Mouse (Mus musculus) layer of hippocampus, postnatal 10 days (tissue): ENCODE data around the gene Cdk18. TPM values are rescaled to one million over a fixed set of nuclear protein-coding genes. Genes with fewer than 3 reads are reported as not detected.

Experiments used
- DNase-seq, 2 experiments: peaks; one replicate each; pipeline ENCODE4 v3.0.0; 2021; ENCODE audit warnings: low spot score in 2 of 2
- total RNA-seq, 2 experiments: library from RNA; stranded (reverse); gene quantifications; 2 replicates each; pipeline ENCODE4 v1.2.3; 2021

Gene Cdk18
- total RNA-seq, 2 experiments from 2014 or later: 19.3 to 23.4 TPM

DNA sequence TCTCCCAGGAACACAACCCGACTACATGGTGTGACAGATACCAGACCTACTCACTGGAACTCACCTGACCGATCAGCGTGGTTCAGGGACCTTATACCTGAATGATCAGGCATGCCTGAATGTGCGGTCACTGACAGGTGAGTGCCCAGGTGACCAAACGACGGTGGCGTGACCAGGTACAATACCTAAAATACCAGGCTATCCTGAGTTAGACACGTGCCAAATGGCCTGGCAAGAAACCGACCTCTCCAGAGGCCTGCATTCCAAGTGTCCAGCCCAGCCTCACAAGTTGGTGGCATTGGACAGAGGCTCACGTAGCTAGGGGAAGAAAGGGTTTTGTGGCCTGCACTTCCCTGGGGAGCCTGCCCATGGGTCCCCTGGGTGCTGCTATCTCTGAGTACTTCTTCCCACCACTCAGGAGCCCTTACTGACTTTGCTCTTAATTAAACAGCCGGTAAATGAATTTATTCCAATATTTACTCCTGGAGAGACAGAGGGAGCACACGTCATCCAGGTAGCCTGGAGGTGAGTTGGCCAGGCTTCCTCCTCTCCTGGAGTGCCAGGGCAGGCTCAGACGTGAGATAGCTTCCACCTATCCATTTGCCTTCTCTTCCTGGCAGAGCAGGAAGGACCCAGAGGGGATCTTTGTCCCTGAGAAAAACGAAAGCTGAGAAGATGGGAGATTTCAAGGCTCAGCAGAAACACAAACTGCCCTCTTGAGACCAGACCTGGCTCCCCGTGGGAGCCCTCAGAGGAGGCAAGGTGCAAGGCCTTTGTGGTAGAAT, 11.5 kb upstream of the Cdk18 start:
- no peak for DNase-seq

DNA sequence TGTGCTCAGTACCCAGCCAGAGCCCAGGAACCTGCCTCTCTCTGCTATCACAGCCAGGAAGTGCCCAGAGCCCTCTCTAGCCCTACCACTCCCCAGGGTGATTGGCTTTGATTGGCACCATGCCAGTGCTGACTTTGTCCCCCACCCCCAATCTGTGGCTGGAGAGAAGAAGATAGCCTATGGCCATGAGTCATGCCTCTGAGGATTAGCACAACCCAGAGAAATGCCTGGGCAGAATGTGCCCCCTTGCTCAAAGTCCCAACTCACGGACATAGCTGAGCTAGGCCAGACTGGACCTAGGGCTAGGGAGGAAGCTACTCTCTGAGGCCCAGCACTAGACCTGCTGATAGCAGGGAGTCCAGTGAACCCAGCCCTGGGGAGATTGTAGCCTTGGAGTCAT, 10.7 kb upstream of the Cdk18 start:
- DNase-seq: no peak

DNA sequence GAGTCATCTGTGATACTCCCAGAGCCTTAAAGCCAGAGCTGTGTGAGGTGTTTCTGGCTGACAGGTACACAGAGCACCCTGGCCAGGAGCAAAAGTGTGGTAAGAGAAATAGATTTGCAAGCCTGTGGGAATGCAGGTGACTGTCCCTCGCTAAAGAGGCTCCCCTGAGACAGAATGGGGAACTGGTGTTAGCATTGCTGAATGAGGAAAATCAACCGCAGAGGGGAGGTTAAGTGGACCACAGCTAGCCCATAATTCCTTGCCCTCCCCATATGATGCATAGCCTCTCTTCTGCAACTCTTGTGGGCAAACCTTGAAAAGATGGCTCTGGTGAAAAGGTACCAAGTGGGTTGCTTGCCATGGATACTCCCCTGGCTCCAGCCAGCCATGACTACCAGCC, 9.9 kb upstream of the Cdk18 start:
- DNase-seq: no peak

DNA sequence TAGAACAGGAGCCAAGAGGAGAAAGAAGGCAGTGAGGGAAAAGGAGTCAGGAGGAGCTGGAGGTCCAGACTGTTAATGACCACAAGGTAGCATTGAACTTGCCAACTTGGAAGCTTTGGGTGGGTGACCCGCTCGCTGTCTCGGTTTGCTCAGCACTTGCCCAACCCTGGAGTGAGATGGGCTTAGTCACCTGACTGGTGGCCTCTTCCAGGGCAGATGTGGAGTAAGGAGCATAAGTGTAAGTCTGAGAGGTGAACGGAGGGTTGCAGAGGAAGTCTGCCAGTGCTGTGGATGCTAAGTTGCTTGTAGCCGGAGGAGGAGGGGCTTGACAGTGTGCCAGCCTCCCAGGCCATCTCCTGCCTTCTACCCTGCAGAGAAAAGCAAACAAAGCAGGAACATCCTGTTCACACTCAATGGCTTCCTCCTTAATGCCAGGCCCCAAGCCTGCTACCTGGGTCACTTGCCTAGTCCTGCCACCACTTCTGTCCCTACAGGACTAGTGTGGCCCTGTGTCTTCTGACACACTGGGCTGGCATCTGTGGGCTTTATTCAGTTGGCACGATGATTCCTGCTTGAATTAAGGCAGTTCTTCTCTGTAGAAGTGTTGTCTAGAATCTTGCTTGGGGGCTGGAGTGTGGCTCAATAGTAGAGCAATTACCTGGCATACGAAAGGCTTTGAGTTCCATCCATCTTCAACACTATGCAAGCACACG, 6.6 kb upstream of the Cdk18 start:
- DNase-seq: no peak

DNA sequence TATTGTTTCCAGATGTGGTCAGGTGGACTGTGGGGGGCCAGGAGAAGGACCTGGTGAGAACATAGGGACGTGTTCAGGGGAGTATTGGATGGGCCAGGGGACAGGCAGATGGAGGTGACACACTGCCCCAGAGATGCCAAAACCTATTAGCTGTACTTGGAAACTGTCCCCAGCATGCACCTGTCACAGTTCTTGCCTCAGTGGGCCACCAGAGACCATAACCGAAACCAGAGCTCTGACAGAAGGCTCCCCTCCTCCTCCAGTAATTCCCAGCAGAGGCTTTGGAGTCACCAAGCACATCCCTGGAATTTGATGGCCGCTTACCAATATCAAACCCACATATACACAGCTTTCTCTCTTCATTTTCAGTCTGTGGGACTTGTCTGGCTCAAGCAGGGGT, 5.4 kb upstream of the Cdk18 start:
- DNase-seq: no peak

DNA sequence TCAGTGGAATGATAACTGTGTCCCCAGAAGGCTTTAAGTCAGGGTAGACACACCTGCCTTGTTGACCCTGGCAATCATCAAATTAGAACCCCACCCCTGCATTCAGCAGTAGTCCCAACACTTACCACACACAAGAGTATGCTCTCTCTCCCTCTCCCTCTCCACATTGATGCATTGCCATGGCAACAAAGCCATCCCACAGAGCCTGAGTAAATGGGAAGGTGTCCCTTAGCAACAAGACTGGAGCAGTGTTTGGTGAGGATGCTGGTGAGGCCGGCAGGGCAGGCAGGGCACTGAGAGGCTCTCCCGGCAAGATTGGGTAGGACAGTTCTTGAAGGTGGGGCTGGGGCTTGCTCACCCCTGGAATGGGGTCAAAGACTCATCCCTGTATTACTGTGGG, 4.7 kb upstream of the Cdk18 start:
- peak in 1 of 2 experiments; percentile 57 for DNase-seq

DNA sequence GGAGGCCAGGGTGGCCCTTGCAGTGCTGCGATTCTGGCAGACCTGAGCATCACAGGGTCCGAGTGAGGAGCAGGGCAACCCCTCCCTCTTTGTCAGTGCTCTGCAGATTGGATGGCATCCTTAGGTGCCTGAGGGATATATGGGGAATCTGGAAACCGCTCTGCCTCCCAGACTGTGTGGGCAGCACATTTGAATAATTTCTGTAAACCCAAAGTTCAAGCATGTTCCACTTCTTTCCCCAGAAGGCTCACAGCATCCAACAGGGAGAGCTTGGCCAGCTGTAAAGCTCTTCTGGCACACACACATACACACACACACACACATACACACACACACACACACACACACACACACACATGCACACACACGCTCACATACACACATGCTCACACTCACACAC, 4.2 kb upstream of the Cdk18 start:
- DNase-seq: no peak

DNA sequence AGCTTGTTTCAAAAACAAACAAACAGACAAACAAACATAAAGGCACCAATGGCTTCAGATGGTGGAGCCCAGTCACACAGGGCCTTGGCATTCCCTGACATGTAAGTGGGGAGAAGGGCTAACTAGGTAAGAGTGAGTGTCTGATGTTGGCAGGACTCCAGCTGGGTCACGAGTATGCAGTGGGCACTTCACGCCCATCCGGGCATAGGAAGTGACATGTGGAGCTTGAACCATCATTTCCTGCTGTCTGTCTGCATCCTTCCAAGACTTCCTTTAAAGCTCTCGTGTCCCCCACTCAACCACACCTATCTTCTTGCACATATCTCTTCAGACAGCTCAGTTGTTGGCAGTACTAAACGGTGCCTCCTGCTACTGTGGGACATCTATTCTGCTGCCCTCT, 3.6 kb upstream of the Cdk18 start:
- DNase-seq: no peak

DNA sequence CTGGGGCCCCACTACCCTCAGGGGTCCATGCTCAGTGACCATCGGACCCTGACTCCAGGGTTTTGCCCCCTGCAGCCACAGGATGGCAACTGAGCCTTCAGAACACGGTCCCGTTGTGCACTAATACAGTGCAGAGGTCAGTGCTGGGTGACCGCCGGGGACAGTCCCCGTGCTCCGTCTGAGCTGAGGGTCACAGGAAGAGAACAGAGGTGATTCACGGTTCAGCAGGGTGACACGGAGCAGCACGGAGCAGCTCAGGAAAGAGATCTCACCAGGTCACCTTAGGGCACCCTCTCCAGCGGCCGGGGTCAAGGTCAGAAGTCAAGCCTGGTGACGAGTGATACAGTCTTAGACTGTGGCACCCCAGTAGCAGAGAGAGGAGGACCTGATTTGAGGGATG, 2.3 kb upstream of the Cdk18 start:
- no peak for DNase-seq

DNA sequence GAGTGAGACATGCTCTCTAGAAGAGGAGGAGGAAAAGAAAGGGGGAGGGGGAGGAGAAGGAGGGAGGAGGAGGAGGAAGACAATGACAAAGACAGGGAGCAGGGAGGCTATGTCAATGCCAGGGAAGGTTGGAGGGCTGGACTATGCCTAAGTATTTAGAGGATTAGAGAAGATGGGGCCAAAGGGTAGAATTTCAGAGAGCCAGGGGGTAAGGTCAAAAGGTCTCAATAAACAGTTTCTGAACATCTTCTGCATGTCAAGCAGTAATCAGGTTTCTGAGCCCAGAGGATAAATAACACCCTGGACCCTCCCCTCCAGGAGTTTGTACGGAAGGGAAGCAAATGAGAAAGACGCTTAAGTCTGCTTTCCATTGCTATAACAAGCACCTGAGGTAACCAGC, 1.7 kb upstream of the Cdk18 start:
- DNase-seq: no peak

DNA sequence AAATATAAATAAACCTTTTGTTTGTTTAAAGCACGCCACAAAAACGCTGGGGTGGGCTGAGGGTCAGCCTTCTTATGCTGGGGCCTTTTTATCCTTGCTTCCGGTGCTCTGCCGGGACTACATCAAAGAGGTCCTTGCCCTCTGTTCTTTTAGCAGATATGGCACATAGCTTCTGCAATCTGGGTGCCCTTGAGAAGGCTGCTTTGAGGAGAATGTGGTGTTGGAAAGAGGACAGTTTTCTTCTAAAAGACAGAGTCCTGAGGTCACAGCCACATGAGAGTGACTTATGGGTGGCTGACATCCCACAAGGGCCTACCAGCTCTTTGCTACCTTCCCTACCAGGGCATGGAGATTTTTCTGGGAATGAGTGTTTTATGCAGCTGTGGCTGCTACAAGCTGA, 1.1 kb upstream of the Cdk18 start:
- DNase-seq: no peak

DNA sequence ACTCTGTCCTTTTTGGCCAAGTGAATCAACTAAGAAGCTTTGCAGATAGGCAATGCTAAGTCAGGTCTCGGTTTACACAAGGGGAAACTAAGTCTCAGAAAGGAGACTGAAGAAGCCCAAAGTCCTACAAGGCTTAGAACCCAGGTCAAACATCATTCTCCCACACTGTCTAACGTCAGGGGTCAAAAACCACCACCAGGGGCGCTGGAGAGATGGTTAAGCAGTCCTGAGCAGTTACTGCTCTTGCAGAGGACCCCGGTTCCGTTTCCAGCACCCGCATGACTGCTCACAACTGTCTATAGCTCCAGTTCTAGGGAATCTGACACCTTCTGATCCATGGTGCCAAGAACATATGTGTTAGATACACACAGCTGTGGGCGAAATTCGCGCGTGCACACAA, 687 bp upstream of the Cdk18 start:
- DNase-seq: peak in 1 of 2 experiments; percentile 52

DNA sequence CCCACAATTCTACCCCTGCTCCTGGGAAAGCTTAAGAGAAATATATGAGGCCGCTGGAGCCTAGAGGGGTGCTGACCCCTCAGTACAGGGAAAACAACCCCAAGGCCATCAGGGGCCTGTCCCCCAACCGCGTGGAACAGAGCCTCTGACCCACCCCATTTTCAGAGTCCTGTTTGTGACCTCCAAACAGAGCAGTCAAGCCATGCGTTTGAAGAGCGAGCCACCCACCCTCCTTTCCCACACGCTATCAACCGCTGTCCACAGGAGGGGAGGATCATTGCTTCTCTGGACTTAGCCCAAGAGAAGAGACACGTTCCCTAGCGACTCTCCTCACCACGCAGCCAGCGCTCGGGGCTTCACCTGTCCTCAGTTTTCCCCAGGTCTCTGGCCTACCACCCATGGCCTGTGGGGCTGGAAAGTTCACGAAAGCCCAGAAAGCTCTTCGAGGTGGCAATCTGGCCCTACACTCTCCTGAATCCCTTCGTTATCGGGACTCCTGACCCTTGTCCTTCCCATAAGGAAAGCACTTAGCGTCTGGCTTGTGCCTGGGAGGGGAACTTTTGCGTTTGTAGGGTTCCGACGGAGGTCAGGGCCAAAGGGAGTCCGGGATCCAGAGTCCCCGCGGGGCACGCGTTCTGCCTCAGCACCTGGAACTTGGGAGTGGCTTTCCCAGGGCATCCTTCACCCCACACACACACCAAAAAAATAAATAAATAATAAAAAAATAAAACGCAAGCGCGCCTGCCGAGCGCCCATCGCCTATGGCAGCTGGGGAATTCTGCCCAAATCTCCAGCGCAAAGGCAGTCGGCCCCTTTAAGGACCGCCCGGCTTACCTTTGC, 688 bp downstream of the Cdk18 start:
- no peak for DNase-seq

DNA sequence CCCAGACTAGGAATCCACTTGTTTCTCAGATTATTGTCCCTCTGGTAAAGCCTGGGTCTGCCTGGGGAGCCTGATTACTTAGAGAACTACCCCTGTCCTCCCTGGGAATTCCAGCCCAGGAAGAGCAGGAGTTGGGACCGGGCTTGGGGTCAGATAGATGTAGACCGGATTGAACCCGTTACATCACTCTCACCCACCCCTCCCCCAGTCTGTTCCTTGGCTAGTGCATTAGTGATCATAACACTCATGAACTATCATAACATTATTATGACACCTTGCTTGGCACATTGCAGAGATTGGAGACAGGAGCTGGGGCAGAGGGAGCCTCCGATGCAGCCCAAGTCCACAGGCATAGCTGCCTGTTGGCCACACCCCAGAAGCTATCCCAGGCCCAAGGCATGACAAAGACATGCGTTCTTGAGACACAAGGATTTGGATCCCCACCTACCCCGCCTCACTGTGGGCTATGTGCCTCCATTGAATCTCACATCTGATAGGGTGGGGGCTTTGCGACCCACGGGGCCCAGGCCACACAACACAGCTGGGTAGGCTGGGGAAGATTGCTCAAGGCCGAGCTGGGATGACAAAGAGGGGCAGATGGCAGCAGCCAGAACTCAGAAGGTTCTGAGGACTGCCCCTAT, 1.4 kb downstream of the Cdk18 start:
- DNase-seq: no peak

DNA sequence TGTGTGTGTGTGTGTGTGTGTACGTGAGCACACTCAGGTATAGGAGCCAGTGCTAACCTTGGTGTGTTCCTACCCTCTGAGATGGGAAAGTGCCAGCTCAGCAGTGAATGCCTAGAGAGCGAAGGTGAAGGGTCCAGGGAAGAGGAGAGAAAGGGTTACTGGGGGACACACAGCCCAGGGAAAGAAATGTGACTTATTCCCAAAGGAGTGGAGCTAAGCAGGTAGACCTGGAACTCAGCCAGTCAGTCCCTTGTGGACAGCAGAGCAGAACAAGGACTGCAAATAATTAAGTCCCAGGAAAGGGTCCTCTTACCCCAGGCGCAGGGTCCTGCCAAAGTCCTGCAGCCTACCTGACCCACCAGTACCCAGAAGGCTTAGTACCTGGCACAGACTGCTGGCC, 2.6 kb downstream of the Cdk18 start:
- no peak for DNase-seq

DNA sequence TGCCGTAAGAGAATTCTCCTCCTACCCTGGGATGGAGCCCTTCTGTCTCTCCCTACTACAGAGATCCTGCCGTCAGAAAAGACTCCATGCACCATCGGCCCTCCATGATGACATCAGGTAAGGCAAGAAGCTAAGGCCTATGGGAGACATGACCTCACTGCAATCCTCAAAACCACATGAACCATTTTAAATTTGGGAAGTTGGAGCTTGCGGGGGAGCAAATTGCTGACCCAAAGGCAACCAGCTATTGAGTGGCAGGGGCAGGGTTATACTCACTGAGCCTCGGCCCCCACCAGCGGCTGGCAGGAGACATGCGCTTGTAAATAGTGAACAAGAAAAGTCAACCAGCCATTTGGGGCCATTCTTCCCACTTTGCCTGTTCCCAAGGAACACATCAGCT, 3.9 kb downstream of the Cdk18 start:
- no peak for DNase-seq

DNA sequence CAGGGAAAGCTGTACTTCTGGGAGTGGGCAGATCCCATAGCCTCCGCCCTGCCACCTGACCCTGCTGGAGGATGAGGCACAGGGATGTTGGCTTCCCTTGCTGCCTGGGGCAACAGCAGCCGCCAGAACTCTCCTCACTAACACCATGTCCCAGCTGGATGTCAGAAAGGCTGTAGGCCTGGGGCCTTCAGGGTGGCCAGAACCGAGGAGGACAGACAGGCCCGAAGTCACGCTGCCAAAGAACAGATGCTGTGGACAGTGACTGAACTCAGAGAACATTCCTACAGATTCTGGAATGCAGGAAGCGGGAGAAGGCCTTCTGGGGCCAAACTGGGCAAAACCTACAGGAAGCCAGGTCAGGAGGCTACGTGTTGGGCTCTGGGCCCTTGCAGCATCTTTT, 11.2 kb downstream of the Cdk18 start:
- DNase-seq: no peak

DNA sequence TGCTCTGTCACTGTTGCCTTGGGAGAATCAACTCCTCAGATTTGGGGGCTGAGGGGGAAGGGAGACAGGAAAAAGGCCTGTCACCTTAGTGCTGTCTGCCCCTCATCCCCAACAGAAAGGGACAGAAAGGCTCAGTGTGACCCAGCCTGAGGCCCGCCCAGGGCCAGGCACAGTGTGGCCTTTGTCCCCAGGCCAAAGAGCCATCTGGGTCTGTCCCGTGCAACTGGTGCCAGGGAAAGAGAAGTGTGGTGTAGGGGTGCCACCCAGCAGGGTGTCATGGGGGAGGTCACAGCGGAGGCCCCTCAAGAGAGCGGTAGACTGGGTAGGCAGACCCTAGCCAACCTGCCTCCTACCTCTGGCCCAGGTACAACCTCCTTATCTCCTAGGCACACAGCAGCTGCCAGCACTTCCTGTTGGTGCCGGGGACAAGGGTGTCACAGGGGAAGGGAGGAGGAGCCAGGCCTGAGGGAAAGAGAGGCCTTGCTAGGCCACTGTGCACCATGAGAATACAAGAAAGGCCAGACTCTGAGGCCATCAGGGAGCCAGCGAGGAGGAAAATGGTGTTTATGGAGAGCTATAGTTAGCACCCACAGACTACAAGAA, 13.6 kb downstream of the Cdk18 start:
- no peak for DNase-seq

DNA sequence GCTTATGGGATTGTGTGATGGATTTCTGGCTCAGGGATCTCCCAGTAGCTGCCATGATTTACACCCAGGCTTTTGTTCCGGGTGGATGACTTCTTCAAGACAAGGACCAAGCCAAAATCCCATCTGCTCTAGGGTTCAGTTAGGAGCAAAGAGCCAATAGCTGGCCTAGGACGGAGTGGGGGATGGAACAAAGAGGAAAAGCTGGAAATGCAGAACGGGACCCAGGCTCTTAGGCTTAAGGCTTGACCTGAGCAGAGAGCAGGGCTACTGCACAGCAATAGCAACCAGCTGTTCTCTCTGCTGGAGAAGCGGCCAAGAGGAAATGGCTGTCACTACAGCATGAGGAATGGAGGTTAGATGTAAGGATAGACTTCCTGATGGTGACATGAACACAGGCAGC, 14.2 kb downstream of the Cdk18 start:
- no peak for DNase-seq

DNA sequence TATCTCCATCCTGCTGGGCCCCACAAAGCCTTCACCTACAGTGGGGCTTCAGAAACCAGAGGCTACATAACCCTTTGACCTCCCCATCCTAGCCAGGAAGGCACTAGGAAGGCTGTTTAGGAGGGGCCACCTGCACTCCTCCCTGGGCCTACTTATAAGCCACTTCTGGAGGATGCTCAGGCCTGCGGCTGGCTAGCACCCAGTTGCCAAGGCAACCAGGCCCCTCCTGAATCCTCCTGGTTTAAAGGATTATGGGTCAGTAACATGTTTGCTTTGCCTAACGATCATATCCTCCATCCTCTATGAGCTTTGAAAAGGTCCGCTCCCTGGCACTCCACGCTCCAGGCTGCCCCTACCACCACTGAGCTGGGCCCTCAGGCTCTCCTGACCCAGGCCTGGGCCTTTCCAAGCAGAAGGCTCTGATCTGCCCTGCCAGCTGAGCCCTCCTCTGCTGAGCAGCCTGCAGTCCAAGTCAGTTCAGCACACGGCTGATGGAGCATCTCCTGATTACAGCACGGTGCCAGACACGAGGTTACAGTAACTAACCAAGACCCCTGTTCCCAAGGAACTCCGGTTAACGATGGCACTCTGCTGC, 16.0 kb downstream of the Cdk18 start:
- DNase-seq: no peak

DNA sequence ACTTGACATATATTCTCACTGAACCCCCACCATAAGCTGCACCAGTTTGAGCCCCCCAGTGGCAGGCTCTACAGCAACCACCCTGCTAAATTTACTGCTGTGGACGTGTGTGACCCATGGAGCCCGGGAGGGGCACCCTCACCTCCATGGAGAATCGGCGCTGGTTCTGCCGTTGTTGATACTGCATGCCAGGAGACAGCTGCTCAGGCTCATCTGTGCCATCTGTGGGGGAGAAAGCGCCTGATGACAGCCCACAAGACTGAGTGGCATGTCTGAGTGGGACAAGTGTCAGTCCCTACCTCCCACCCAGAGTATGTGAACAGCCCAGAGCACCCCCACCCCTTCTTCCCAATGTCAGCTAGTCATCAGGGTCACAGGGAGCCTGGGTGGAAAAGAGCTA, 17.6 kb downstream of the Cdk18 start:
- DNase-seq: peak; percentile 35 to 43
